Mouse (Mus musculus) cerebellum, adult 2 months (tissue): Measurements from ENCODE around the gene Magi2. TPM values are rescaled to one million over a fixed set of nuclear protein-coding genes. Genes with fewer than 3 reads are reported as not detected.

Experiments used
- DNase-seq, 2 experiments: peaks; one replicate each; pipeline ENCODE4 v3.0.0; 2021
- H3K27ac ChIP-seq: fragments of 200-500 bp; 2 replicates; pipeline ENCODE4 v1.5.1; 2012; ENCODE audit warnings: low read length, control low read depth, inconsistent platforms; ENCODE audit not compliant: insufficient read depth
- H3K27me3 ChIP-seq: fragments of 200-500 bp; 2 replicates; pipeline ENCODE4 v1.6.1; 2012; ENCODE audit warnings: inconsistent platforms, mild to moderate bottlenecking, low read length, moderate library complexity; ENCODE audit not compliant: control insufficient read depth, insufficient read depth
- H3K4me1 ChIP-seq: fragments of 200-500 bp; 2 replicates; pipeline ENCODE4 v1.6.1; 2011; ENCODE audit warnings: low read length; ENCODE audit not compliant: control insufficient read depth, insufficient read depth
- H3K4me3 ChIP-seq: fragments of 200-500 bp; replicated peaks from 2 replicates; pipeline ENCODE3; 2011; ENCODE audit warnings: mild to moderate bottlenecking, low read depth, low read length, control low read depth; ENCODE audit not compliant: insufficient read depth
- CTCF ChIP-seq: fragments of 200-500 bp; IDR thresholded peaks from 2 replicates; pipeline ENCODE4 v1.5.1; 2011; ENCODE audit warnings: low read depth, mild to moderate bottlenecking, control low read depth, low read length, moderate library complexity, borderline replicate concordance; ENCODE audit not compliant: insufficient read depth
- POLR2A ChIP-seq: fragments of 200-500 bp; IDR thresholded peaks from 2 replicates; pipeline ENCODE4 v1.6.1; 2011; ENCODE audit warnings: low read length, control low read depth, borderline replicate concordance; ENCODE audit not compliant: insufficient read depth
- WGBS: fragments of 180-500 bp; shearing (Covaris S2); methylation state at CpG from one replicate; pipeline ENCODE4 v1.1.7; 2018; 5-methylcytosine and 5-hydroxymethylcytosine counted together
- polyA plus RNA-seq: library from polyadenylated mRNA; depleted of rRNA; stranded (reverse); fragments of >200 nt; gene quantifications from 2 replicates; pipeline ENCODE4 v1.2.3, GENCODE M21; 2012

Magi2 gene
- polyA plus RNA-seq, 1 experiment: 30.1 TPM

- no peaks in the 10 kb centered on the region for H3K27me3 ChIP-seq
- no peak overlapping the region for H3K4me3 ChIP-seq
- H3K27ac ChIP-seq: no peak overlapping the region
- 86% methylated on average over 1 of the region's 1 CpGs for WGBS
- DNase-seq: no peak
- no peaks in the 10 kb centered on the region for H3K4me1 ChIP-seq
- TF ChIP-seq POLR2A: no peak
These were observed 552.4 kb downstream of the Magi2 start for GRCm38 (mm10) chr5:19779224-19779623.

GRCm38 (mm10) chr5:19780076-19780475 is 553.2 kb downstream of the Magi2 start:
- H3K27ac ChIP-seq: no peak overlapping the region
- H3K27me3 ChIP-seq: no peaks in the 10 kb centered on the region
- WGBS: 48% methylated on average over 2 of the region's 2 CpGs
- no peak overlapping the region for H3K4me3 ChIP-seq
- TF ChIP-seq POLR2A (no peak), CTCF (no peak)
- DNase-seq: peak in 1 of 2 experiments; percentile 20
- H3K4me1 ChIP-seq: no peaks in the 10 kb centered on the region

- H3K27me3 ChIP-seq: no peaks in the 10 kb centered on the region
- DNase-seq: no peak
- TF ChIP-seq POLR2A: no peak
- no peak for TF ChIP-seq CTCF
- no peak overlapping the region for H3K4me3 ChIP-seq
- no peak overlapping the region for H3K27ac ChIP-seq
- peaks cover 6% of the 10 kb centered on the region; the same call in 1 of the 2 replicates for H3K4me1 ChIP-seq
These were observed 558.5 kb downstream of the Magi2 start for GRCm38 (mm10) chr5:19785320-19785719.

- no peak overlapping the region for H3K27ac ChIP-seq
- DNase-seq: peak in 1 of 2 experiments; percentile 9
- 30% methylated on average over 5 of the region's 5 CpGs for WGBS
- TF ChIP-seq CTCF (no peak), POLR2A (no peak)
- H3K4me3 ChIP-seq: no peak overlapping the region
- H3K27me3 ChIP-seq: no peaks in the 10 kb centered on the region
- peaks cover 6% of the 10 kb centered on the region; the same call in 1 of the 2 replicates for H3K4me1 ChIP-seq
These were observed 560.8 kb downstream of the Magi2 start for GRCm38 (mm10) chr5:19787522-19788144.

GRCm38 (mm10) chr5:19803052-19803769 is 576.4 kb downstream of the Magi2 start:
- 75% methylated on average over 5 of the region's 5 CpGs for WGBS
- Histone ChIP-seq H3K27me3 (no peaks in the 10 kb centered on the region), H3K4me1 (no peaks in the 10 kb centered on the region), H3K27ac (no peak overlapping the region), H3K4me3 (no peak overlapping the region)
- no peak for DNase-seq
- no peak for TF ChIP-seq POLR2A
- no peak for TF ChIP-seq CTCF

GRCm38 (mm10) chr5:19822502-19822901 is 595.7 kb downstream of the Magi2 start:
- 82% methylated on average over 2 of the region's 2 CpGs for WGBS
- no peak for DNase-seq

GRCm38 (mm10) chr5:19825943-19826342 is 599.1 kb downstream of the Magi2 start:
- no peaks in the 10 kb centered on the region for H3K27me3 ChIP-seq
- WGBS: 83% methylated on average over 2 of the region's 2 CpGs
- H3K4me3 ChIP-seq: no peak overlapping the region
- no peak for DNase-seq
- no peak overlapping the region for H3K27ac ChIP-seq
- TF ChIP-seq CTCF: no peak
- no peak for TF ChIP-seq POLR2A
- no peaks in the 10 kb centered on the region for H3K4me1 ChIP-seq

More at GRCm38 (mm10) chr5:19822502-19822901, 595.7 kb downstream of the Magi2 start:
- H3K4me3 ChIP-seq: no peak overlapping the region
- no peak overlapping the region for H3K27ac ChIP-seq
- no peaks in the 10 kb centered on the region for H3K27me3 ChIP-seq
- no peak for TF ChIP-seq POLR2A
- no peak for TF ChIP-seq CTCF
- no peaks in the 10 kb centered on the region for H3K4me1 ChIP-seq

- TF ChIP-seq POLR2A (no peak), CTCF (no peak)
- H3K27ac ChIP-seq: no peak overlapping the region
- WGBS: 95% methylated on average over 2 of the region's 2 CpGs
- H3K27me3 ChIP-seq: no peaks in the 10 kb centered on the region
- H3K4me1 ChIP-seq: no peaks in the 10 kb centered on the region
- no peak for DNase-seq
- no peak overlapping the region for H3K4me3 ChIP-seq
These were observed 602.5 kb downstream of the Magi2 start for GRCm38 (mm10) chr5:19829341-19829740.
